Mouse (Mus musculus) hindbrain, embryonic 11.5 days (tissue): ENCODE data around the gene Wasf2. TPM values are rescaled to one million over a fixed set of nuclear protein-coding genes. Genes with fewer than 3 reads are reported as not detected.
A peak's percentile ranks its signal among the peaks of the same experiment; 100 is the strongest.

Experiments
- ATAC-seq: fragments of 200-750 bp; cut with Nextera tagmentation; 2 replicates; pipeline ENCODE4 v1.8.0; 2017; ENCODE audit warnings: mild to moderate bottlenecking, moderate TSS enrichment, moderate library complexity; ENCODE audit not compliant: low FRiP score
- DNase-seq: peaks from one replicate; pipeline ENCODE4 v3.0.0-alpha.2; 2015; ENCODE audit warnings: low spot score
- H3K27ac ChIP-seq: fragments of 300-500 bp; sonication (generic); 2 replicates; pipeline ENCODE4 v1.5.1; 2014; ENCODE audit warnings: mild to moderate bottlenecking, low read depth, low read length
- H3K27me3 ChIP-seq: fragments of 300-500 bp; sonication (generic); 2 replicates; pipeline ENCODE4 v1.6.1; 2014; ENCODE audit warnings: mild to moderate bottlenecking, low read length, moderate library complexity, mixed read lengths; ENCODE audit not compliant: control insufficient read depth, insufficient read depth
- H3K36me3 ChIP-seq: fragments of 300-500 bp; sonication (generic); 2 replicates; pipeline ENCODE4 v1.6.1; 2014; ENCODE audit warnings: mild to moderate bottlenecking, low read length, moderate library complexity, mixed read lengths; ENCODE audit not compliant: control insufficient read depth, insufficient read depth
- H3K4me1 ChIP-seq: fragments of 300-500 bp; sonication (generic); replicated peaks from 2 replicates; pipeline ENCODE4 v1.6.1; 2014; ENCODE audit warnings: low read length, mixed read lengths; ENCODE audit not compliant: control insufficient read depth, insufficient read depth
- H3K4me2 ChIP-seq: fragments of 300-500 bp; sonication (generic); replicated peaks from 2 replicates; pipeline ENCODE4 v1.6.1; 2014; ENCODE audit warnings: mild to moderate bottlenecking, low read depth, low read length
- H3K4me3 ChIP-seq: fragments of 300-500 bp; sonication (generic); 2 replicates; pipeline ENCODE4 v1.5.1; 2014; ENCODE audit warnings: low read depth, low read length
- H3K9ac ChIP-seq: fragments of 300-500 bp; sonication (generic); 2 replicates; pipeline ENCODE4 v1.6.1; 2014; ENCODE audit warnings: low read depth, low read length
- H3K9me3 ChIP-seq: fragments of 300-500 bp; sonication (generic); 2 replicates; pipeline ENCODE4 v1.6.1; 2016; ENCODE audit warnings: low read length; ENCODE audit not compliant: control insufficient read depth
- WGBS: fragments of 180-500 bp; shearing (Covaris S2); extraction: QIAGEN DNeasy Blood & Tissue Kit; methylation state at CpG from one replicate; pipeline ENCODE4 v1.1.7; 2014; 5-methylcytosine and 5-hydroxymethylcytosine counted together
- polyA plus RNA-seq: library from polyadenylated mRNA; unstranded; fragments of >200 nt; fragmentation: Nextera tagmentation; extraction: Ambion mirVana; gene quantifications from 2 replicates; pipeline ENCODE4 v1.2.1, GENCODE M21; 2014

Gene Wasf2
- polyA plus RNA-seq, 1 experiment from 2014 or later: 58.4 TPM

- Histone ChIP-seq H3K4me1 (0 out of 2 replicates have a peak, but pooled peaks cover 2% of the 10 kb centered on the region), H3K9ac (no peak overlapping the region), H3K9me3 (no peaks in the 10 kb centered on the region), H3K4me3 (no peak overlapping the region), H3K27me3 (no peaks in the 10 kb centered on the region), H3K27ac (no peak overlapping the region), H3K4me2 (no peak overlapping the region), H3K36me3 (no peaks in the 10 kb centered on the region)
- WGBS: 91% methylated on average over 7 of the region's 7 CpGs
- no peak for ATAC-seq
- no peak for DNase-seq
These were observed 23.6 kb upstream of the Wasf2 start for GRCm38 (mm10) chr4:133106691-133107090.

- ATAC-seq (no peak), DNase-seq (no peak)
- WGBS: 58% methylated on average over 13 of the region's 13 CpGs
- H3K9me3 ChIP-seq: no peaks in the 10 kb centered on the region
- no peak overlapping the region for H3K4me3 ChIP-seq
- H3K36me3 ChIP-seq: no peaks in the 10 kb centered on the region
- 0 out of 2 replicates have a peak, but pooled peaks cover 2% of the 10 kb centered on the region for H3K4me1 ChIP-seq
- H3K4me2 ChIP-seq: no peak overlapping the region
- no peak overlapping the region for H3K27ac ChIP-seq
- H3K9ac ChIP-seq: 0 out of 2 replicates have a peak overlapping the region, but pooled peaks have one; percentile 11
- H3K27me3 ChIP-seq: no peaks in the 10 kb centered on the region
These were observed 22.5 kb upstream of the Wasf2 start for GRCm38 (mm10) chr4:133107788-133108281.

GRCm38 (mm10) chr4:133108481-133109334 is 21.6 kb upstream of the Wasf2 start:
- no peaks in the 10 kb centered on the region for H3K36me3 ChIP-seq
- H3K27me3 ChIP-seq: no peaks in the 10 kb centered on the region
- no peak overlapping the region for H3K4me2 ChIP-seq
- H3K9ac ChIP-seq: no peak overlapping the region
- no peaks in the 10 kb centered on the region for H3K9me3 ChIP-seq
- 0 out of 2 replicates have a peak, but pooled peaks cover 2% of the 10 kb centered on the region for H3K4me1 ChIP-seq
- no peak overlapping the region; the same call in 1 of the 2 replicates for H3K27ac ChIP-seq
- H3K4me3 ChIP-seq: no peak overlapping the region
- DNase-seq: no peak
- 72% methylated on average over 13 of the region's 13 CpGs for WGBS
- no peak for ATAC-seq

GRCm38 (mm10) chr4:133109335-133109801 is 20.9 kb upstream of the Wasf2 start:
- 76% methylated on average over 5 of the region's 5 CpGs for WGBS
- Histone ChIP-seq H3K36me3 (no peaks in the 10 kb centered on the region), H3K27ac (no peak overlapping the region; the same call in 1 of the 2 replicates), H3K27me3 (no peaks in the 10 kb centered on the region), H3K4me3 (no peak overlapping the region), H3K9ac (no peak overlapping the region), H3K4me1 (no peaks in the 10 kb centered on the region), H3K4me2 (no peak overlapping the region), H3K9me3 (no peaks in the 10 kb centered on the region)
- DNase-seq (no peak), ATAC-seq (no peak)

- Histone ChIP-seq H3K9ac (no peak overlapping the region), H3K36me3 (no peaks in the 10 kb centered on the region), H3K4me2 (no peak overlapping the region), H3K9me3 (no peaks in the 10 kb centered on the region), H3K27me3 (no peaks in the 10 kb centered on the region), H3K4me3 (no peak overlapping the region), H3K27ac (no peak overlapping the region), H3K4me1 (no peaks in the 10 kb centered on the region)
- DNase-seq: no peak
- WGBS: 66% methylated on average over 13 of the region's 13 CpGs
- ATAC-seq: no peak
These were observed 18.0 kb upstream of the Wasf2 start for GRCm38 (mm10) chr4:133112175-133112838.

GRCm38 (mm10) chr4:133113351-133113882 is 16.9 kb upstream of the Wasf2 start:
- Histone ChIP-seq H3K4me3 (no peak overlapping the region), H3K36me3 (no peaks in the 10 kb centered on the region), H3K27me3 (no peaks in the 10 kb centered on the region), H3K4me1 (peaks cover 2% of the 10 kb centered on the region; the same call in 1 of the 2 replicates), H3K9me3 (no peaks in the 10 kb centered on the region), H3K9ac (no peak overlapping the region), H3K4me2 (no peak overlapping the region), H3K27ac (no peak overlapping the region)
- WGBS: 56% methylated on average over 6 of the region's 6 CpGs
- DNase-seq: no peak
- ATAC-seq: no peak

GRCm38 (mm10) chr4:133114762-133115161 is 15.5 kb upstream of the Wasf2 start:
- 74% methylated on average over 3 of the region's 3 CpGs for WGBS
- Histone ChIP-seq H3K4me1 (peaks cover 2% of the 10 kb centered on the region; the same call in 1 of the 2 replicates), H3K4me2 (no peak overlapping the region), H3K9ac (no peak overlapping the region), H3K36me3 (no peaks in the 10 kb centered on the region), H3K9me3 (no peaks in the 10 kb centered on the region), H3K27ac (no peak overlapping the region), H3K27me3 (no peaks in the 10 kb centered on the region), H3K4me3 (no peak overlapping the region)
- ATAC-seq: no peak
- no peak for DNase-seq

- no peak for ATAC-seq
- no peak for DNase-seq
- Histone ChIP-seq H3K36me3 (no peaks in the 10 kb centered on the region), H3K9me3 (no peaks in the 10 kb centered on the region), H3K4me1 (peaks cover 2% of the 10 kb centered on the region; the same call in 1 of the 2 replicates), H3K4me2 (no peak overlapping the region), H3K9ac (no peak overlapping the region), H3K27me3 (no peaks in the 10 kb centered on the region), H3K4me3 (no peak overlapping the region), H3K27ac (no peak overlapping the region)
- 73% methylated on average over 14 of the region's 14 CpGs for WGBS
These were observed 14.4 kb upstream of the Wasf2 start for GRCm38 (mm10) chr4:133115721-133116429.
